Mouse (Mus musculus): ENCODE results near the gene 3110082I17Rik.

Gene 3110082I17Rik

GRCm38 (mm10) chr5:139453031-139453430 lies 7.3 kb downstream of the 3110082I17Rik start:
- DNase-seq (ENCODE audit: low spot score in 2 of 2) = no peak

DNA sequence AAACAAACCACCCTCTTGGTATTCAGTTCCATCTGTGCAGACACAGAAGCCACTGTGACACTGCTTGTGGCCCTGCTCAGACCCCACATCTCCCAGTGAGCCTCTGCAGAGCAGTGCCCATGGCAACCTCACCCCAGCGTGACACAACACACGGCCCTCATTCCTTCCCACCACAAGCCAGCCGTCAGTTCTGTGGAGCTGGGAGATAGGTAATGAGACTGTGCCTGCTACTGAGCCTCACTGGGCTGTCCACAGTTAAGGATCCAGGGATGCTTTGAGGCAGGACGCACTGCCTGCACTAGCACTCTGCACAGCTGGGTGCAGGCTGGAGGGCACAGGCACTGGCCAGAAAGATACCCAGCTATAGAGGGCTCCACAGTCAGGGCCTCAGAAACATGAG lies 10.4 kb downstream of the 3110082I17Rik start:
- no peak for DNase-seq (ENCODE audit: low spot score in 2 of 2)

DNA sequence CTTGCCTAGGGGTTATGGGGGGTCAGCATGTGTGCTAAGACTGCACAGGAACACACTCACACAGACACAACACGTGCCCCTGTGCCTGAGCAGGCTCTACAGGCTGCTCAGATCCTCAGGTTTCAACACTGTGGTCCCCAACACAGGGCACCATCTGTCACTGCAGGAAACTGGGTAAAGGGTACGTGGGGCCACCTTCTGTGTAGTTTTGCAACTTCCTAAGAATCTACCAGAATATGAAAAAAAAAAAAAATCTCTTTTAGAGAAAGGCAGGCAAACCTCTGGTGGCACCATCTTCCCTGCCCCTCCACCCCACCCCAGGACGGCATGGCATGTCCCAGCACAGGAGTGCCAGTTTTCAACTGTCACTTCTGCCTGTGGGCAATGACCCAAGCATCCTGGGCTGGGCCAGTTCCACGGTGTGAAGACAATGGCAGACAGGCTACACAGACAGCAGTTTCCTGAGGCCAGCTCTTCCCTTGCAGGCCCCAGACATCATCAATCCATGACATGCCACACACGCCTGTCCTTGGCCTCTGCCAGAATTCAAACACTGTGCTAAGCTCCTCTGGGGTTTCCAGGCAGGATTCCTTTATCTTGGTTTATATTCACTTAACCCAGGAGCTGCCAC lies 11.1 kb downstream of the 3110082I17Rik start:
- DNase-seq (ENCODE audit: low spot score in 2 of 2) = peak; percentile 55 to 62

GRCm38 (mm10) chr5:139448025-139448424 lies 12.3 kb downstream of the 3110082I17Rik start:
- DNase-seq (ENCODE audit: low spot score in 2 of 2) = no peak

- no peak for DNase-seq (ENCODE audit: low spot score in 2 of 2)
Observed at GRCm38 (mm10) chr5:139445258-139445657, 15.1 kb downstream of the 3110082I17Rik start.

GRCm38 (mm10) chr5:139442962-139443361 lies 17.4 kb downstream of the 3110082I17Rik start:
- no peak for DNase-seq (ENCODE audit: low spot score in 2 of 2)

- no peak for DNase-seq (ENCODE audit: low spot score in 2 of 2)
Observed at GRCm38 (mm10) chr5:139442428-139442827, 17.9 kb downstream of the 3110082I17Rik start.

DNA sequence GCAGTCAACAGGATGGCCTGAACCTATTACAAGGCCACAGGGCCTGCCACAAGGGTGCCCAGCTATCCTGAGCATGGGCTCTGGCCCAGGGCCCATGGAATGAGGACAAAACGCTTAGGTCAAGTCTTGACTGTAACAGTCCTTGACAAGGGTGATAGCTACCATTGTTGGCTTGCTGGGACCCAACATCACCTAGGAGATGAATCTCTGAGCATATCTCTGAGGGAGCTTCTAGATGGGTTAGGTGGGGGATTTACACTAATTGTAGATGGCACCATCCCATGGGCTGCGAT lies 18.7 kb downstream of the 3110082I17Rik start:
- DNase-seq (ENCODE audit: low spot score in 2 of 2) = no peak

DNA sequence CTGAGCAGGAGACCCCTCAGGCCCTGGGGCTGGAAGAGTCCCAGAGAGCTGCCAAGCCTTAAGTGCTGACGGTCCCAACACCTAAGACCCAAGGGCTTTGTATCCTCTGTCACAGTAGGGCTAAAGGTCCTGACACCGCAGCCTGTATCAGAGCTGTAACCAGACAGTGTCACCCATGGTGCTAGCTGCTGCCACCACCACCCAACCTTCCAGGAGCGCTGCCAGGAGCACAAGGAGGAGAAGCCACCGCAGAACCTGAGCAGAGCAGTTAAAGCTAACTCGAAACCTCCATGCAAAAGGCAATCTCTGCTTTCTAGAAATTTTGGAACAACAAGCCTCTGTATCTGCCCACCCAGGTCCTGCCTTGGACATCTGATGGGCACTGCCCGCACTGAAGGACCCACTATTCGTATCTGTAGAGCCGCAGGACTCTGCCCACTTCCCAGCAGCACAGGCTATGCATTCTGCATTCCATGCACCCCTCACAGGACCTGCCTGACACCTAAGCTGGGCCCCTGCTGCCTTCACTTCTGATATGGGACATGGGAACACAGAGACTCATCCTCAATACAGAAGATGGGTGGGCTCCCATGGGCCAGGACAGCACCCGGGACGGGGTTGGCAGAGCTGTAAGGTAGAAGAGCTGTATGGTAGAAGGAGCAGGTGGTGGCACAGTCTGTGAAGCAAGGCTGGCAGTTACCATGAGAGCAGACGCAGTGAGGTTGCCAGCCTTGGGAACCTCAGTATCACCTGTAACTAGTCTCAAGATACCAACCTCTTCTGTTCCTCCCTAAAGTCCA lies 19.2 kb downstream of the 3110082I17Rik start:
- no peak for DNase-seq (ENCODE audit: low spot score in 2 of 2)

- no peak for DNase-seq (ENCODE audit: low spot score in 2 of 2)
Observed at GRCm38 (mm10) chr5:139440451-139440850, 19.9 kb downstream of the 3110082I17Rik start.

GRCm38 (mm10) chr5:139438440-139438839 lies 21.9 kb downstream of the 3110082I17Rik start:
- no peak for DNase-seq (ENCODE audit: low spot score in 2 of 2)

DNA sequence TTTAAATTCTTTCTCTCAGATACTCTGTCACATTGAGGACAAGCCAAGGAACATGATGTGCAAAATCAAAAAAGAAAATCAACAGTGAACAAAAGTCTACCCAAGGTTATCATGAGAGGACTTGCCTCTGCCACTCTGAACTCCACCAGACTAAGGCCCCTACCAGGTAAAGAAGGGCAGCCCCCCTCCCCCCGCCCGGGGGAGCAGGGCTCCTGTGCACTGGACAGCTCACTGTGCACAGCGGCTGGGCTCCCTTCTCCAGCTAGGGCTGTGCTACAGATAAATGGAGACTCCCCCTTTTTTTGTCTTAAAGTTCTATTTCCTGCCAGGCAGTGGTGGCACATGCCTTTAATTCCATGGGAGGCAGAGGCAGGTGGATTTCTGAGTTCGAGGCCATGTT lies 22.6 kb downstream of the 3110082I17Rik start:
- no peak for DNase-seq (ENCODE audit: low spot score in 2 of 2)

- no peak for DNase-seq (ENCODE audit: low spot score in 2 of 2)
Observed at GRCm38 (mm10) chr5:139434940-139435339, 25.4 kb downstream of the 3110082I17Rik start.

GRCm38 (mm10) chr5:139433842-139434568 lies 26.3 kb downstream of the 3110082I17Rik start:
- no peak for DNase-seq (ENCODE audit: low spot score in 2 of 2)

DNA sequence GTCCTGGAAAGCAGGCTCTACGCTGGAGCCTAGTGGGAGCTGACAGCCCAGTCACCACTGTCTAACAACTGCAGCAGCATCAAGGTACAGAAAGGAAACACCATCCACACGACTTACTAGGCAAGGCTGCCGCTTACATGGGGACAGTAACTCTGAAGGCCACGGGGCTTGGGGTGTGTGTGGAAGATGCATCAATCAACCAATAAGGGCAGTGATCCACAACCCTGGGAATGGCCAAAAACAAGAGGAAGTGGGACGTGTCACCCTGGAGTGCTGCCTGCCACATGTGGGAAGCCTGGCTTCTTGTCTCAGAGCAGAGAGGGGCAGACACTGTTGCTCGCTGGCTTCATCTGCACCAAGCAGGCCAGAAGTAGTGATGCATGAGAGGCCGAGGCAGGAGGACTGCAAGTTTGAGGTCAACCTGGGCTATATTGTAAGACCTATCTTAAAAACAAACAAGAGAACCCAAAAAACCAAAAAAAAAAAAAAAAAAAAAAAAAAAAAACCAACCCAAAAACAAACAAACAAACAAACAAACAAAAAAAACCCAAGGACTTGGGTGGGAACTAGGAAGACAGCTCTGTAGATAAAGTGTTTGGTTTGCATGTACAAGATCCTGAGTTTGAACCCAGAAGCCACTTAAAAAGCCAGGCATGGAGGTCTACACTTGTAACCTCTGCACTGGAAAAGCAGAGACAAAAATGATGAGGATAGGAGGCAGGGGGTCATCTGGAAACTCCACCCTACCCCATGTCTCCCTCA lies 27.4 kb downstream of the 3110082I17Rik start:
- DNase-seq (ENCODE audit: low spot score in 2 of 2) = no peak

- no peak for DNase-seq (ENCODE audit: low spot score in 2 of 2)
Observed at GRCm38 (mm10) chr5:139432333-139432732, 28.0 kb downstream of the 3110082I17Rik start.

DNA sequence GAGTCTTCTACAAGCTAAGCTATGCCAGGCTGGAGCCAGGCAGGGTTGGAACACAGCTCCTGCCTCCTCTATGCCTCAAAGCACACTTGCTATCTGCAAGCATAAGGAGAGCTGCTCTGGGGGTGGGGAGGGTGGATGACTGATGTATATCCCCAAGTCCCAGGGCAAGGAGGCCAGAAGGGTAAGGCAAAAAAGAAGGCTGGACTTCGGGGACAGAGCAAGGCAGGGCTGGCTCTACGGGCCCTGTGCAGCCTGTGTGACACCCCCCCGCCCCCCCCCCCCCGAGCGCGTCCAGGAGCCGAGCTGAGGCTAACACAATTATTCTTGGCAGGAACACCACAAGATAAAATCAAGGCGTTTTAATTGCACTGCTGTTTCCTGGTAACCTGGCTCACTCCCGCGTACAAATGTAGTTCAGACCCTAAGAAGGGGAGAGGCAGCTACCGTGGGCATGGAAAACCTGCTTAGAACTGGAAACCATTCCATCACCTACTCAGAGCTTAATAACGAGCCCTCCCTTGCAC lies 30.4 kb downstream of the 3110082I17Rik start:
- no peak for DNase-seq (ENCODE audit: low spot score in 2 of 2)

DNA sequence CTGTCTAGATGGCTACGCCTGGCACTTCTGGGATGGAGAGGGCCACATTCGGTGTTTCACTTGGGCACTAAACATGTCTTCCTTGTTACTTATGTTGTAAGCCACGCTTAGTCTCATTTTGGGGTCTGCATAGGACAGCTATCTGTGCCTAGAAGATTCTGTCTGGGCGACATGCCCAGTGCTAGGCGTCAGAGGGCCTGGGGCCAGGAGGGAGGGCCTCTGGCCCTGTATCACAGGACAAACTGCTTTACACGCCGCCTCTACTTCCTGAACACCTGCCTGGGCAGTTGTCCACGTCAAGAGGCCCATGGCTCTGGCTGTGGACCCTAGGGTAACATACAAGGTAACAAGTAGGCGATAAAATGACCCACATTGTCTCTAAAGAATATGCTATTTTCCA lies 32.3 kb downstream of the 3110082I17Rik start:
- no peak for DNase-seq (ENCODE audit: low spot score in 2 of 2)

- no peak for DNase-seq (ENCODE audit: low spot score in 2 of 2)
Observed at GRCm38 (mm10) chr5:139427001-139427400, 33.3 kb downstream of the 3110082I17Rik start.

DNA sequence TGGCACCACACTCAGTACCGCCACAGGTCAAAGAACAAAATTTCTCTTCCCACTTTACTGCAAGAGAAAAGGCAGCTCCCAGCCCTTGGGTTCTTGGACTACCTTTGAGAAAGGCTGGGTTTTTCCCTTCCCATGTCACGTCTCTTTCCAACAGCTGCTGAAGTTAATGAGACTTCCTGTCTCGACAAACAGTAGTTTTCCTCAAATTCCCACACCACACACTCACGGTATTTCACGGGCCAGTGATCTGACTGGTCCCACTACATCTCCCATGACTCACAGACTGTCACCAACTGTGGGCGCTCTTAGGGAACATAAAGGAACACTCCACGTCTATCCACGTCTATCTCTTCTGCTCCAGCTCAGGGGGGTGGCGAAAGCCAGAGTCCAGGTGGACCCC lies 35.1 kb downstream of the 3110082I17Rik start:
- no peak for DNase-seq (ENCODE audit: low spot score in 2 of 2)

GRCm38 (mm10) chr5:139423026-139423865 lies 37.1 kb downstream of the 3110082I17Rik start, which contains the start of gene Gper1:
Gene Gper1 (plus strand): TSS chr5:139423151.
- no peak for DNase-seq (ENCODE audit: low spot score in 2 of 2)
